7 mouse cellular contexts compared by ENCODE assay signal in the genomic region with DNA sequence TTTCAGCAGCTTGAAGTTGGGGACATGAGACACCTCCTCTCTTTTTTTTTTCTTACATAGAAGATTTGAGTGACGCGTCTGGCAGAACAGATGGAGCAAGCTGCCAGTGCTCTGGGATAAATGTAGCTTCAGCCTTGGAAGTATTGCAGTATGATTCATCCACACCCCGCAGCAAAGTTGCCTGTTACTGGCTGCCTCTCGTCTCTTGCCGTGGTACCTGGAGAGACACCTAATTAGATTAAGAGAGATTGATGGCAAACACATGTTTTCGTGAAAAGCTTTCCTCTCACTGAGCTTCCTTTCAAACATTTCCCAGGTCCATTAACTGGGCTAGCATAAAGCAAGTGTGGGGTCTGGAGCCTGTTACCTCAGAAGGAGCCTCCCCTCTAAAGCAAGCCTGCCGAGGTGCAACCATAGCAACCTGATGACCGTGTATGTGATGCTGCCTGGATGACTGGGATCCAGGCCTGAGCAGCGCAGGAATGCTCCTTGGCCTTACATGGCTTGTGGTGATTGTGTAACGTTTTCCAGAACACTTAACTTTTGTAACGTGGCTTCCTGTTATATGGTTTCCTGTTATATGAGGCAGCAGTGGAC.
DNase-seq lines count a peak whose midpoint lies in the region; ATAC-seq and TF ChIP-seq lines count a peak whose summit lies in the region.

No protein-coding gene starts in this region.

- peak overlapping the region; percentile 58 for H3K27ac ChIP-seq in cortical plate, adult 2 months (ENCODE audit: insufficient read depth, low read length)
- no peak overlapping the region for H3K27ac ChIP-seq in hindbrain, embryonic 16.5 days (ENCODE audit: low read depth, low read length)
- H3K27ac ChIP-seq in limb, embryonic 15.5 days, result peak overlapping the region; percentile 64

- no peak for TF ChIP-seq CTCF in cortical plate, adult 2 months (IDR thresholded peaks at IDR 0.05; ENCODE audit: extremely low read depth, insufficient read depth, low read length)

- no peaks in the 10 kb centered on the region for H3K27me3 ChIP-seq in hindbrain, embryonic 16.5 days (replicated peaks; ENCODE audit: control insufficient read depth, insufficient read depth, low read length)
- no peaks in the 10 kb centered on the region for H3K27me3 ChIP-seq in limb, embryonic 15.5 days

- no peak for TF ChIP-seq POLR2A in cortical plate, adult 2 months (IDR thresholded peaks at IDR 0.05; ENCODE audit: extremely low read depth, insufficient read depth, low read length)

- 45% methylated on average over 11 of the region's 11 CpGs for WGBS in hindbrain, embryonic 16.5 days
- WGBS in limb, embryonic 15.5 days, result 19% methylated on average over 11 of the region's 11 CpGs

- peak; percentile 64 for DNase-seq in brain, embryonic 18.5 days (ENCODE audit: low read depth, low spot score)
- peak; percentile 53 to 61 for DNase-seq in frontal cortex, postnatal 14 days (ENCODE audit: low spot score in 2 of 2)
- peak; percentile 91 for DNase-seq in telencephalon, adult 2 months (ENCODE audit: low read depth, low spot score)
- DNase-seq in ovary, postnatal 36 days (ENCODE audit: low spot score), result no peak

- H3K4me1 ChIP-seq in cortical plate, adult 2 months (ENCODE audit: control insufficient read depth, insufficient read depth, low read length), result no peaks in the 10 kb centered on the region
- H3K4me1 ChIP-seq in hindbrain, embryonic 16.5 days (ENCODE audit: control insufficient read depth, insufficient read depth, low read depth, low read length), result 0 out of 2 replicates have a peak, but pooled peaks cover 4% of the 10 kb centered on the region
- peaks cover 9% of the 10 kb centered on the region for H3K4me1 ChIP-seq in limb, embryonic 15.5 days

- peak; percentile 84 for ATAC-seq in hindbrain, embryonic 16.5 days
- ATAC-seq in limb, embryonic 15.5 days (ENCODE audit: insufficient number of reproducible peaks, low FRiP score, low TSS enrichment, low read depth), result peak; percentile 77

- H3K9ac ChIP-seq in hindbrain, embryonic 16.5 days (ENCODE audit: low read depth, low read length), result no peak overlapping the region
- no peak overlapping the region for H3K9ac ChIP-seq in limb, embryonic 15.5 days

- H3K36me3 ChIP-seq in hindbrain, embryonic 16.5 days (ENCODE audit: control insufficient read depth, insufficient read depth, low read length), result no peaks in the 10 kb centered on the region
- no peaks in the 10 kb centered on the region; the same call in 1 of the 2 replicates for H3K36me3 ChIP-seq in limb, embryonic 15.5 days

- H3K9me3 ChIP-seq in hindbrain, embryonic 16.5 days (ENCODE audit: control insufficient read depth, low read length), result no peaks in the 10 kb centered on the region
- no peaks in the 10 kb centered on the region for H3K9me3 ChIP-seq in limb, embryonic 15.5 days

- 0 out of 2 replicates have a peak overlapping the region, but pooled peaks have one; percentile 4 for H3K4me3 ChIP-seq in cortical plate, adult 2 months (ENCODE audit: insufficient read depth, low read length)
- H3K4me3 ChIP-seq in hindbrain, embryonic 16.5 days (ENCODE audit: low read length), result no peak overlapping the region
- no peak overlapping the region for H3K4me3 ChIP-seq in limb, embryonic 15.5 days

- no peak overlapping the region for H3K4me2 ChIP-seq in hindbrain, embryonic 16.5 days (ENCODE audit: low read length)
- H3K4me2 ChIP-seq in limb, embryonic 15.5 days, result no peak overlapping the region
